Mouse (Mus musculus): Measurements from ENCODE around the gene Ms4a13.

DNA sequence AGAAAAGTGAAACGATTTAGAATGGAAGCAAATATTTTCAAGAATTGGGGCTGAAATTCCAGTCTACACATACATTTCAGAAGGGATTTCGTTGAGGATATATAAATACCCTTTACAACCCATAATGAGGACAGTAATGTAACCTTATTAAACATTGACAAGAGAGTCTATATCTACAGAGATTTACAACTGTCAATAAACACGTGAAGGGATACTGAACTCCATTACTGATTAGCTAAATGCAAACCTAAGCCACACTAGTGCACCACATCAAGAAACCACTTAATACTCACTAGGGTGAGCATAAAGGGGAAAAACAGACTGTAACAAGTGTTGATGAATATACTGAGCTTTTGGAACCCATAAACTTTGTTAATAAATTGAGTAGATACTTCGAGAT is 61.2 kb downstream of the Ms4a13 start:
- TF ChIP-seq CTCF (IDR thresholded peaks at IDR 0.05; ENCODE audit: insufficient read depth, low read length) (no peak), POLR2A (IDR thresholded peaks at IDR 0.05; ENCODE audit: borderline replicate concordance, extremely low read depth, low read depth, low read length) (no peak)
